Mouse (Mus musculus) left cerebral cortex, adult 2 months (tissue): ENCODE results near the gene Mmp10. TPM values are rescaled to one million over a fixed set of nuclear protein-coding genes. Genes with fewer than 3 reads are reported as not detected.

Experiments used
- DNase-seq, 2 experiments: peaks; one replicate each; pipeline ENCODE4 v3.0.0; 2021 to 2022; ENCODE audit warnings: low spot score in 2 of 2, mixed read lengths in 1 of 2; ENCODE audit errors: extremely low spot score in 1 of 2
- H3K27ac ChIP-seq: fragments of 200-600 bp; 2 replicates; pipeline ENCODE4 v1.8.1; 2022
- H3K4me3 ChIP-seq: fragments of 200-600 bp; 2 replicates; pipeline ENCODE4 v1.8.1; 2022
- CTCF ChIP-seq: fragments of 200-600 bp; IDR thresholded peaks from 2 replicates; pipeline ENCODE4 v1.8.1; 2022; ENCODE audit warnings: antibody characterized with exemption, mild to moderate bottlenecking, moderate library complexity
- intact Hi-C: fragments of 180-260 bp; cut with DNase I; formaldehyde crosslinking; loops from one replicate; pipeline ENCODE4 v1.15.1; 2025
- total RNA-seq, 2 experiments: library from RNA; stranded (reverse); gene quantifications; 2 replicates each; pipeline ENCODE4 v1.2.3; 2021

Gene Mmp10
- total RNA-seq, 2 experiments from 2014 or later, result not detected

DNA sequence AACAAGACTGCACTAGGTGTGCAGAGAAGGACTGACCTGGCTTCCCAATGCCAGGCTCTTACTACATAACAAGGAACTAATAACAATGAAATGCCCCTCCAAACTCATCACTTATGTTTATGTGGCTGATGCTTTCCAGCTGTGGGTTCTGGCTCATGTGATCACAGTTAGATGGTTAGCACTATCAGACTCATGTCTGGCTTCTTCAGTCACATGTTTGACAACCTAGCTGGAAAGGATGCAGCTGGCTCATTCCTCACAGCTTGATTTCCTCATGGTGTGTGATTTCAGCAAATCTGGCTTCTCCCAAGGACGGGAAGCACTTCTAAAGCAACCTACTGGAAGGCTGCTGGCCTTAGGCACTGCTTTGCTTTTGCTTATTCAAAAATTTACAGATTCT, 43.3 kb downstream of the Mmp10 start:
- no peak overlapping the region for H3K4me3 ChIP-seq
- intact Hi-C loops, result no loop called here
- H3K27ac ChIP-seq, result no peak overlapping the region
- DNase-seq, result no peak
- no peak for TF ChIP-seq CTCF

DNA sequence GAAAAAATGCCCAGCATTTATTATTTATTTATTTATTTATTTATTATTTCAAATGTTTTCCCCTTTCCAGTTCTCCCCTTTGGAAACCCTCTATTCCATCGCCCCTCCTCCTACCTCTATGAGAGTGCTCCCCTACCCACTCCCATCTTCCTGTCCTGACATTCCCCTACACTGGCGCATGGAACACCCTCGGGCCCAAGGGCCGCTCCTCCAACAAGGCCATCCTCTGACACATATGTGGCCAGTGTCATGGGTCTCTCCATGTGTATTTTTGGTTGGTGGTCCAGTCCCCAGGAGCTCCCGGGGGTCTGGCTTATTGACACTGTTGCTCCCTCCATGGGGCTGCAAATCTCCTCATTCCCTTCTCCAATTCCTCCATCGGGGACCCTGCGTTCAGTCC, 43.8 kb downstream of the Mmp10 start:
- no peak overlapping the region for H3K4me3 ChIP-seq
- DNase-seq, result no peak
- intact Hi-C loops, result no loop called here
- TF ChIP-seq CTCF, result no peak
- no peak overlapping the region for H3K27ac ChIP-seq

DNA sequence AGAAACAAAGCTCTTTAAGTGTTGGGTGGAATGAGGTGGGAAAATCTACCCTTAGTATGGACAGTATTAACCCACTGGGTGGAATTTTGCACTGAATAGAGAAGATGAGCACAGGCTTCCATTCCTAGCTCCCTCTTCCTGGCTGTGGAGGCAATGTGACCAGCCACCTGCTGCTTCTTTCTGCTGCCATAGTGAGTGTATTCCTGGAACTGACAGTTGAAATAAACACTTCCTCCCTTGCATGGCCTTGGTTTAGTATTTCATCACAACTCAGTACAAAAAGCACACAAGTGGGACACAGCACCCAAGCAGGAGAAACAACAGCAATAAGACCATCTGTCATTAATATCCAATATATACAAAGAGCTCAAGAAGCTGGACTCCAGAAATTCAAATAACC, 49.8 kb downstream of the Mmp10 start:
- no peak overlapping the region for H3K4me3 ChIP-seq
- DNase-seq, result no peak
- no peak for TF ChIP-seq CTCF
- H3K27ac ChIP-seq, result no peak overlapping the region
- intact Hi-C loops, result no loop called here

DNA sequence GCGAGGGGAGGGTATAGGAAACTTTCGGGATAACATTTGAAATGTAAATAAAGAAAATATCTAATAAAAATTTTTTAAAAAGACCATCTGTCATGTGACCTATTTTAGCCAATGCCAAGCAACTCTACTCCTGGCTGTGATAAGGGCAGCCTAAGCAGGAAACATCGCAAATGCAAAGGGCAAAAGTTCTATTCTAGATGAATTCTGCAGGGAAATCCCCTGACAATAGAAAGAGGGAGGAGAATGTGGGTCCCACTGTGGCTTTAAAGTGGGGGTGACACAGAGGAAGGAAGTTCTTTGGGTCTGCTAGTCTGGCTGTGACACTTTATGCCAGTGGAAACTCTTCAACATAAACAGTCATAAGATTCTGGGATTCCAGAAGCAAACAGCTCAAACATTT, 51.4 kb downstream of the Mmp10 start:
- H3K27ac ChIP-seq, result no peak overlapping the region
- no peak overlapping the region for H3K4me3 ChIP-seq
- DNase-seq, result no peak
- intact Hi-C loops, result no loop called here
- TF ChIP-seq CTCF, result no peak

- Histone ChIP-seq H3K4me3 (no peak overlapping the region), H3K27ac (no peak overlapping the region)
- peak; percentile 57 for TF ChIP-seq CTCF
- intact Hi-C loops, result loop anchor here (2.0 kb wide), 1 partner anchor 40 kb away; no protein-coding TSS in a partner anchor
- no peak for DNase-seq
These were observed 52.2 kb downstream of the Mmp10 start for GRCm38 (mm10) chr9:7554382-7554781.

- intact Hi-C loops, result no loop called here
- DNase-seq, result no peak
- no peak within 1 kb of the TSS for H3K27ac ChIP-seq
- TF ChIP-seq CTCF, result no peak
- H3K4me3 ChIP-seq, result no peak within 1 kb of the TSS
These were observed 56.3 kb downstream of the Mmp10 start, which contains the start of gene Mmp8 for GRCm38 (mm10) chr9:7558221-7559017. Gene Mmp8 (plus strand): TSS chr9:7558456.

Other genes starting within 250 kb of the Mmp10 start
- gene Mmp13, start 229.8 kb upstream of the Mmp10 start, total RNA-seq, result not detected
- gene Mmp12, start 158.0 kb upstream of the Mmp10 start, total RNA-seq, result not detected
- not detected for gene Mmp1b, start 114.3 kb upstream of the Mmp10 start, total RNA-seq
- gene Mmp3, start 56.5 kb upstream of the Mmp10 start, total RNA-seq, result not detected
- gene Mmp8, start 56.1 kb downstream of the Mmp10 start, total RNA-seq, result under 1 TPM in 1 of 2 experiments, not detected in 1; 0.14 TPM
- not detected for gene Mmp27, start 69.0 kb downstream of the Mmp10 start, total RNA-seq
- not detected for gene Mmp20, start 125.9 kb downstream of the Mmp10 start, total RNA-seq
- not detected for gene Mmp7, start 189.7 kb downstream of the Mmp10 start, total RNA-seq